Mouse (Mus musculus) layer of hippocampus, postnatal 10 days (tissue): ENCODE results near the gene Gm49711. TPM values are rescaled to one million over a fixed set of nuclear protein-coding genes. Genes with fewer than 3 reads are reported as not detected.

Experiments
- DNase-seq, 2 experiments: peaks; one replicate each; pipeline ENCODE4 v3.0.0; 2021; ENCODE audit warnings: low spot score in 2 of 2
- long read RNA-seq: library from polyadenylated mRNA; stranded (forward); transcript quantifications from one replicate; pipeline ENCODE4 v2.0.0, GENCODE M21; 2023
- total RNA-seq, 2 experiments: library from RNA; stranded (reverse); gene quantifications; 2 replicates each; pipeline ENCODE4 v1.2.3; 2021

The Gm49711 gene
- total RNA-seq, result under 1 TPM in 1 of 2 experiments, not detected in 1; 0.31 TPM
- long read RNA-seq, partial matches to known transcripts, result 0 of 2 reads
- long read RNA-seq, other reads (novel, unspliced or antisense), result 0 of 2 reads

- DNase-seq, result peak; percentile 85 to 89
These were observed at the start of gene Gm49711, which contains the start of the genes Mrps6 and Slc5a3 for GRCm38 (mm10) chr16:92057852-92058643. Gm49711 (plus strand) TSS chr16:92058316. Mrps6 (plus strand) TSS chr16:92058270. Slc5a3 (plus strand) TSS chr16:92058322.

GRCm38 (mm10) chr16:92009586-92009985, 48.5 kb upstream of the Gm49711 start:
- DNase-seq, result no peak

GRCm38 (mm10) chr16:92016792-92017191, 41.3 kb upstream of the Gm49711 start:
- DNase-seq, result no peak

- peak; percentile 34 to 51 for DNase-seq
These were observed 38.7 kb upstream of the Gm49711 start for GRCm38 (mm10) chr16:92019141-92020118.

GRCm38 (mm10) chr16:92021656-92022400, 36.3 kb upstream of the Gm49711 start:
- DNase-seq, result no peak

GRCm38 (mm10) chr16:92022494-92023283, 35.4 kb upstream of the Gm49711 start:
- DNase-seq, result no peak

GRCm38 (mm10) chr16:92033286-92033685, 24.8 kb upstream of the Gm49711 start:
- no peak for DNase-seq

GRCm38 (mm10) chr16:92034676-92035075, 23.4 kb upstream of the Gm49711 start:
- DNase-seq, result no peak

- no peak for DNase-seq
These were observed 21.4 kb upstream of the Gm49711 start for GRCm38 (mm10) chr16:92036701-92037100.

- DNase-seq, result no peak
These were observed 20.1 kb upstream of the Gm49711 start for GRCm38 (mm10) chr16:92037891-92038607.

GRCm38 (mm10) chr16:92039421-92039820, 18.7 kb upstream of the Gm49711 start:
- DNase-seq, result no peak

GRCm38 (mm10) chr16:92039966-92040365, 18.1 kb upstream of the Gm49711 start:
- no peak for DNase-seq

GRCm38 (mm10) chr16:92051777-92052310, 6.3 kb upstream of the Gm49711 start:
- DNase-seq, result no peak

- DNase-seq, result no peak
These were observed 5.5 kb upstream of the Gm49711 start for GRCm38 (mm10) chr16:92052569-92052968.

GRCm38 (mm10) chr16:92056711-92057110, 1.4 kb upstream of the Gm49711 start:
- no peak for DNase-seq

- no peak for DNase-seq
These were observed 662 bp upstream of the Gm49711 start for GRCm38 (mm10) chr16:92057456-92057851.

GRCm38 (mm10) chr16:92058644-92059620, 816 bp downstream of the Gm49711 start:
- DNase-seq, result no peak

GRCm38 (mm10) chr16:92060213-92060612, 2.1 kb downstream of the Gm49711 start:
- no peak for DNase-seq
